Mouse (Mus musculus) kidney, embryonic 16.5 days (tissue): Measurements from ENCODE around the gene Cep57l1. TPM values are rescaled to one million over a fixed set of nuclear protein-coding genes. Genes with fewer than 3 reads are reported as not detected.

ENCODE experiments used
- ATAC-seq: fragments of 200-750 bp; cut with Nextera tagmentation; 2 replicates; pipeline ENCODE4 v1.8.0; 2017; ENCODE audit warnings: moderate TSS enrichment; ENCODE audit not compliant: low FRiP score, low TSS enrichment
- H3K27ac ChIP-seq: fragments of 300-500 bp; sonication (generic); 2 replicates; pipeline ENCODE4 v1.5.1; 2014; ENCODE audit warnings: low read length
- H3K27me3 ChIP-seq: fragments of 300-500 bp; sonication (generic); 2 replicates; pipeline ENCODE4 v1.6.1; 2014; ENCODE audit warnings: low read length, control low read depth, mixed read lengths; ENCODE audit not compliant: insufficient read depth
- H3K36me3 ChIP-seq: fragments of 300-500 bp; sonication (generic); 2 replicates; pipeline ENCODE4 v1.6.1; 2014; ENCODE audit warnings: low read length, control low read depth, mixed read lengths; ENCODE audit not compliant: insufficient read depth
- H3K4me1 ChIP-seq: fragments of 300-500 bp; sonication (generic); 2 replicates; pipeline ENCODE4 v1.6.1; 2014; ENCODE audit warnings: low read length, control low read depth, mixed read lengths; ENCODE audit not compliant: insufficient read depth
- H3K4me2 ChIP-seq: fragments of 300-500 bp; sonication (generic); replicated peaks from 2 replicates; pipeline ENCODE4 v1.6.1; 2014; ENCODE audit warnings: low read depth, low read length
- H3K4me3 ChIP-seq: fragments of 300-500 bp; sonication (generic); 2 replicates; pipeline ENCODE4 v1.5.1; 2014; ENCODE audit warnings: mild to moderate bottlenecking, low read length
- H3K9ac ChIP-seq: fragments of 300-500 bp; sonication (generic); replicated peaks from 2 replicates; pipeline ENCODE4 v1.6.1; 2014; ENCODE audit warnings: low read length
- H3K9me3 ChIP-seq: fragments of 300-500 bp; sonication (generic); 2 replicates; pipeline ENCODE4 v1.6.1; 2016; ENCODE audit warnings: low read length, control low read depth
- WGBS: fragments of 180-500 bp; shearing (Covaris S2); extraction: QIAGEN DNeasy Blood & Tissue Kit; methylation state at CpG from one replicate; pipeline ENCODE4 v1.1.7; 2014; 5-methylcytosine and 5-hydroxymethylcytosine counted together
- polyA plus RNA-seq: library from polyadenylated mRNA; unstranded; fragments of >200 nt; fragmentation: Nextera tagmentation; extraction: Ambion mirVana; gene quantifications from 2 replicates; pipeline ENCODE4 v1.2.1, GENCODE M21; 2015

Gene Cep57l1
- polyA plus RNA-seq, 1 experiment from 2014 or later: 24.2 TPM

- H3K36me3 ChIP-seq: peaks cover 28% of the 10 kb centered on the region
- WGBS: 67% methylated on average over 3 of the region's 3 CpGs
- peaks cover 16% of the 10 kb centered on the region for H3K9me3 ChIP-seq
- H3K27ac ChIP-seq: no peak overlapping the region
- H3K4me3 ChIP-seq: no peak overlapping the region
- no peak overlapping the region for H3K4me2 ChIP-seq
- no peak for ATAC-seq
- H3K9ac ChIP-seq: no peak overlapping the region
- H3K27me3 ChIP-seq: no peaks in the 10 kb centered on the region
- peaks cover 3% of the 10 kb centered on the region; the same call in 1 of the 2 replicates for H3K4me1 ChIP-seq
These were observed 5.0 kb downstream of the Cep57l1 start for GRCm38 (mm10) chr10:41804711-41805110.

GRCm38 (mm10) chr10:41803467-41803866 lies 6.2 kb downstream of the Cep57l1 start:
- no peak overlapping the region for H3K9ac ChIP-seq
- peaks cover 23% of the 10 kb centered on the region for H3K9me3 ChIP-seq
- WGBS: 98% methylated on average over 8 of the region's 8 CpGs
- no peaks in the 10 kb centered on the region for H3K27me3 ChIP-seq
- H3K4me1 ChIP-seq: no peaks in the 10 kb centered on the region
- no peak overlapping the region for H3K4me3 ChIP-seq
- no peak overlapping the region for H3K27ac ChIP-seq
- H3K4me2 ChIP-seq: no peak overlapping the region
- H3K36me3 ChIP-seq: peaks cover 37% of the 10 kb centered on the region
- no peak for ATAC-seq

- ATAC-seq: no peak
- no peak overlapping the region for H3K27ac ChIP-seq
- 99% methylated on average over 8 of the region's 8 CpGs for WGBS
- H3K9me3 ChIP-seq: peaks cover 25% of the 10 kb centered on the region
- H3K4me1 ChIP-seq: no peaks in the 10 kb centered on the region
- no peak overlapping the region for H3K9ac ChIP-seq
- H3K4me2 ChIP-seq: no peak overlapping the region
- H3K27me3 ChIP-seq: no peaks in the 10 kb centered on the region
- peaks cover 56% of the 10 kb centered on the region for H3K36me3 ChIP-seq
- H3K4me3 ChIP-seq: no peak overlapping the region
These were observed 12.4 kb downstream of the Cep57l1 start for GRCm38 (mm10) chr10:41797253-41797652.

GRCm38 (mm10) chr10:41792375-41792774 lies 17.3 kb downstream of the Cep57l1 start:
- no peaks in the 10 kb centered on the region for H3K4me1 ChIP-seq
- no peaks in the 10 kb centered on the region for H3K27me3 ChIP-seq
- H3K9ac ChIP-seq: no peak overlapping the region
- 88% methylated on average over 6 of the region's 6 CpGs for WGBS
- H3K36me3 ChIP-seq: peaks cover 15% of the 10 kb centered on the region
- H3K4me2 ChIP-seq: no peak overlapping the region
- peaks cover 17% of the 10 kb centered on the region for H3K9me3 ChIP-seq
- no peak overlapping the region for H3K4me3 ChIP-seq
- no peak overlapping the region for H3K27ac ChIP-seq
- ATAC-seq: no peak

- no peaks in the 10 kb centered on the region for H3K36me3 ChIP-seq
- no peak overlapping the region for H3K27ac ChIP-seq
- H3K9ac ChIP-seq: no peak overlapping the region
- H3K9me3 ChIP-seq: no peaks in the 10 kb centered on the region
- WGBS: 96% methylated on average over 6 of the region's 6 CpGs
- H3K4me2 ChIP-seq: no peak overlapping the region
- H3K4me3 ChIP-seq: no peak overlapping the region
- no peaks in the 10 kb centered on the region for H3K4me1 ChIP-seq
- no peaks in the 10 kb centered on the region for H3K27me3 ChIP-seq
- no peak for ATAC-seq
These were observed 42.4 kb downstream of the Cep57l1 start for GRCm38 (mm10) chr10:41767254-41767653.

GRCm38 (mm10) chr10:41766280-41766679 lies 43.4 kb downstream of the Cep57l1 start:
- Histone ChIP-seq H3K4me3 (no peak overlapping the region), H3K9ac (no peak overlapping the region), H3K4me2 (no peak overlapping the region), H3K9me3 (no peaks in the 10 kb centered on the region), H3K27ac (no peak overlapping the region), H3K27me3 (no peaks in the 10 kb centered on the region), H3K4me1 (no peaks in the 10 kb centered on the region), H3K36me3 (no peaks in the 10 kb centered on the region)
- no peak for ATAC-seq
- 39% methylated on average over 4 of the region's 4 CpGs for WGBS

- Histone ChIP-seq H3K4me1 (no peaks in the 10 kb centered on the region), H3K9ac (no peak overlapping the region), H3K27ac (no peak overlapping the region), H3K4me3 (no peak overlapping the region), H3K36me3 (no peaks in the 10 kb centered on the region), H3K4me2 (no peak overlapping the region), H3K9me3 (no peaks in the 10 kb centered on the region), H3K27me3 (no peaks in the 10 kb centered on the region)
- WGBS: 89% methylated on average over 4 of the region's 4 CpGs
- no peak for ATAC-seq
These were observed 44.1 kb downstream of the Cep57l1 start for GRCm38 (mm10) chr10:41765586-41765985.

GRCm38 (mm10) chr10:41763741-41764385 lies 45.8 kb downstream of the Cep57l1 start:
- Histone ChIP-seq H3K27ac (no peak overlapping the region), H3K9me3 (no peaks in the 10 kb centered on the region), H3K36me3 (no peaks in the 10 kb centered on the region), H3K4me1 (no peaks in the 10 kb centered on the region), H3K9ac (no peak overlapping the region), H3K4me3 (no peak overlapping the region), H3K27me3 (no peaks in the 10 kb centered on the region), H3K4me2 (no peak overlapping the region)
- no peak for ATAC-seq
- WGBS: 78% methylated on average over 3 of the region's 3 CpGs

GRCm38 (mm10) chr10:41760866-41761265 lies 48.8 kb downstream of the Cep57l1 start:
- no peak overlapping the region for H3K27ac ChIP-seq
- H3K27me3 ChIP-seq: no peaks in the 10 kb centered on the region
- no peaks in the 10 kb centered on the region for H3K4me1 ChIP-seq
- 74% methylated on average over 3 of the region's 3 CpGs for WGBS
- H3K4me2 ChIP-seq: no peak overlapping the region
- H3K4me3 ChIP-seq: no peak overlapping the region
- ATAC-seq: no peak
- H3K9me3 ChIP-seq: no peaks in the 10 kb centered on the region
- H3K9ac ChIP-seq: no peak overlapping the region
- no peaks in the 10 kb centered on the region for H3K36me3 ChIP-seq

GRCm38 (mm10) chr10:41758041-41758440 lies 51.6 kb downstream of the Cep57l1 start:
- no peak for ATAC-seq
- Histone ChIP-seq H3K27ac (no peak overlapping the region), H3K4me1 (no peaks in the 10 kb centered on the region), H3K4me2 (no peak overlapping the region), H3K36me3 (no peaks in the 10 kb centered on the region), H3K9me3 (no peaks in the 10 kb centered on the region), H3K9ac (no peak overlapping the region), H3K27me3 (no peaks in the 10 kb centered on the region), H3K4me3 (no peak overlapping the region)
